Comparison of ENCODE assay signal across 8 mouse cellular contexts in the genomic region with DNA sequence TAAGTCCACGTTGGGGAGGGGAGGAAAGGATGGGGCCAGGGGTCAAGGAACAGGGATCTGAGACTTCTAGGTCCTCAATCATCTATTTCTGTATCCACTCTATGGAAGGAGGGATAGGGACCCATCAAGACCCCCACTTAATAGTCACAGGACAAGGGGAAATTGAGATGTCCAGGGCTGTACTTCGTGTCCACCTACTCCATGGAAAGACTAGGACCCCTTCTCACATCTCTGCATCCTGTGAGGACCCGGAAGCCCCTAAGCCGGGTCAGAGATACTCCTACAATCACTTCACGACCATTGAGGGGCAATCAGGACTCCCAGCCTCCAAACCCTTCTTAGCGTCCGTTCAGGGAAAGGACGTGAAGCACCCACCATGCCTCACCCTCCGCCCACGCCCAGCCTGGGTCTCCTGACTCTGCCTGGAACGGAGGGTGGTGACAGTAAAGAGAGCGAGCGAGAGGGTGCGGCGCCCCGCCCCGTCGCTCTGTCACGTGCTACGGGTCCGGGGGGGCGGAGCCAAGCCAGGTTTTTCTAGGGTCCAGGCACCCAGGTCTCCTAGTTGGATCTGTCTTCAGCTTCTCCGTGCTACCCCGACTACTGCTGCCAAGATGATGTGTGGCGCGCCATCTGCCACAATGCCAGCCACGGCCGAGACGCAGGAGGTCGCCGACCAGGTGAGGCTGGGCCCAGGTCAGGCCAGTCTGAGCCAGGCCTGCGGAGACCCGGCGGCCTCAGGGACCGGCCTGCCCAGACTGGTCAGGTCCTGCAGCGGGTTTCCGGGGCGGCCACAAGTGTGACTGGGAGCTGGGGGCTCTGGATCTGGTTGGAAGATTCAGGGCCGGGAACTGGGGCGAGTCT. TPM values are rescaled to one million over a fixed set of nuclear protein-coding genes. Genes with fewer than 3 reads are reported as not detected.
DNase-seq lines count a peak whose midpoint lies in the region; ATAC-seq and TF ChIP-seq lines count a peak whose summit lies in the region.

A gene (plus strand): TSS at position 489 of the 861 bp plus-strand sequence.

- peak; percentile 91 for TF ChIP-seq POLR2A in myocyte (IDR thresholded peaks at IDR 0.05; ENCODE audit: insufficient read length, low read depth)

- H3K27ac ChIP-seq in heart, embryonic 13.5 days (replicated peaks): peak within 1 kb of the TSS; percentile 79
- peak within 1 kb of the TSS; percentile 1 for H3K27ac ChIP-seq in liver, embryonic 11.5 days (ENCODE audit: low read depth, low read length)

- H3K79me2 ChIP-seq in myocyte (ENCODE audit: control insufficient read depth, insufficient read depth): peaks cover 9% of the 10 kb centered on the region

- DNase-seq in c-Kit-negative CD71-positive TER-119-positive erythroid progenitor cells, embryonic 14.5 days (ENCODE audit: low read depth, low spot score): peak; percentile 66
- peak; percentile 79 for DNase-seq in fibroblast of lung, adult 2 months (ENCODE audit: low read depth)
- peak; percentile 90 for DNase-seq in kidney, postnatal 10 days
- DNase-seq in liver, embryonic 11.5 days (ENCODE audit: low spot score): peak; percentile 91
- peak; percentile 78 to 90 for DNase-seq in spleen, postnatal 4 days (ENCODE audit: low spot score in 2 of 2)

- H3K4me3 ChIP-seq in heart, embryonic 13.5 days: peak within 1 kb of the TSS; percentile 91
- H3K4me3 ChIP-seq in liver, embryonic 11.5 days (ENCODE audit: low read depth, low read length): peak within 1 kb of the TSS; percentile 69
- H3K4me3 ChIP-seq in myocyte: peak within 1 kb of the TSS; percentile 64

- ATAC-seq in CD4-positive, CD25-positive, alpha-beta regulatory T cell, adult 4 months: peak; percentile 95
- ATAC-seq in heart, embryonic 13.5 days (ENCODE audit: extremely low read depth, insufficient number of reproducible peaks, low FRiP score, low TSS enrichment): peak; percentile 89
- ATAC-seq in liver, embryonic 11.5 days (replicated peaks; ENCODE audit: low FRiP score): peak; percentile 91

- H3K4me1 ChIP-seq in heart, embryonic 13.5 days: peaks cover 10% of the 10 kb centered on the region
- H3K4me1 ChIP-seq in liver, embryonic 11.5 days (replicated peaks; ENCODE audit: control insufficient read depth, insufficient read depth, low read length): peaks cover 3% of the 10 kb centered on the region; the same call in 1 of the 2 replicates

- peak within 1 kb of the TSS; percentile 82 for H3K4me2 ChIP-seq in heart, embryonic 13.5 days
- H3K4me2 ChIP-seq in liver, embryonic 11.5 days: peak within 1 kb of the TSS; percentile 79
- peak within 1 kb of the TSS; percentile 98 for H3K4me2 ChIP-seq in myocyte (ENCODE audit: low read depth)

- peaks cover 30% of the 10 kb centered on the region for H3K36me3 ChIP-seq in heart, embryonic 13.5 days
- H3K36me3 ChIP-seq in liver, embryonic 11.5 days (ENCODE audit: control insufficient read depth, insufficient read depth, low read length): no peaks in the 10 kb centered on the region
- peaks cover 8% of the 10 kb centered on the region for H3K36me3 ChIP-seq in myocyte (ENCODE audit: control insufficient read depth, insufficient read depth)

- 1% methylated on average over 40 of the region's 40 CpGs for WGBS in heart, embryonic 13.5 days
- 2% methylated on average over 40 of the region's 40 CpGs for WGBS in liver, embryonic 11.5 days

- no peaks in the 10 kb centered on the region for H3K9me3 ChIP-seq in heart, embryonic 13.5 days
- H3K9me3 ChIP-seq in liver, embryonic 11.5 days (ENCODE audit: control insufficient read depth, low read length): no peaks in the 10 kb centered on the region

- H3ac ChIP-seq in myocyte (ENCODE audit: control insufficient read depth, insufficient read length): peak within 1 kb of the TSS; percentile 12

- no peaks in the 10 kb centered on the region for H3K27me3 ChIP-seq in heart, embryonic 13.5 days (replicated peaks)
- H3K27me3 ChIP-seq in liver, embryonic 11.5 days (replicated peaks; ENCODE audit: control insufficient read depth, insufficient read depth, low read length): no peaks in the 10 kb centered on the region
- no peaks in the 10 kb centered on the region for H3K27me3 ChIP-seq in myocyte (ENCODE audit: control insufficient read depth, insufficient read depth, insufficient read length)

- H3K9ac ChIP-seq in heart, embryonic 13.5 days: peak within 1 kb of the TSS; percentile 95
- H3K9ac ChIP-seq in liver, embryonic 11.5 days (ENCODE audit: low read depth, low read length): peak within 1 kb of the TSS; percentile 77

TF ChIP-seq in myocyte, 11 proteins besides CTCF, POLR2A, EP300 and RAD21:
- peak; percentile 11 for TF ChIP-seq SRF (IDR thresholded peaks at IDR 0.05; ENCODE audit: control insufficient read depth, insufficient read length, low read depth)
- no peak for TF ChIP-seq TCF3 (IDR thresholded peaks at IDR 0.05; ENCODE audit: insufficient read length, low read depth)
- TF ChIP-seq MAX (IDR thresholded peaks at IDR 0.05; ENCODE audit: low read depth): no peak
- peak; percentile 86 for TF ChIP-seq USF1 (IDR thresholded peaks at IDR 0.05; ENCODE audit: low read depth)
- no peak for TF ChIP-seq TCF12 (IDR thresholded peaks at IDR 0.05; ENCODE audit: insufficient read depth, poor library complexity, severe bottlenecking)
- peak in 1 of 3 experiments; percentile 20 for TF ChIP-seq MYOG (IDR thresholded peaks at IDR 0.05; ENCODE audit: control insufficient read depth in 1 of 3, insufficient read depth in 1 of 3, insufficient read length in 2 of 3, low read depth in 2 of 3)
- no peak for TF ChIP-seq REST (IDR thresholded peaks at IDR 0.05; ENCODE audit: insufficient read depth, insufficient read length)
- TF ChIP-seq CEBPB (IDR thresholded peaks at IDR 0.05; ENCODE audit: insufficient read depth, poor library complexity, severe bottlenecking): no peak
- TF ChIP-seq MYOD1 (IDR thresholded peaks at IDR 0.05; ENCODE audit: control insufficient read depth in 1 of 3, insufficient read length in 2 of 3, low read depth in 2 of 3): no peak
- TF ChIP-seq POLR2AphosphoS2 (IDR thresholded peaks at IDR 0.05; ENCODE audit: insufficient read length, low read depth): peak; percentile 86
- TF ChIP-seq E2F4 (IDR thresholded peaks at IDR 0.05; ENCODE audit: insufficient read depth): no peak

RNA-seq across cellular contexts. Expression of the gene that starts here (rescaled TPM):
- 100 to 1,000 TPM; 146 to 147 TPM for polyA plus RNA-seq in CD4-positive, CD25-positive, alpha-beta regulatory T cell, adult 4 months (2017; shearing (Covaris generic))
- polyA plus RNA-seq in heart, embryonic 13.5 days (2015; fragmentation: Nextera tagmentation; extraction: Ambion mirVana): 98.8 and 114 TPM in 2 replicates
- 134 and 148 TPM in 2 replicates for polyA plus RNA-seq in liver, embryonic 11.5 days (2014; fragmentation: Nextera tagmentation; extraction: Ambion mirVana)
- 197 TPM for polyA plus RNA-seq in myocyte (2012; fragmentation: generic; extraction: Trizol)

Comparison
In these comparisons a context has a peak if more than half of its experiments do, and no peak if none do; other contexts are left out.
1. Peak in every context shown above with its lines: DNase-seq, ATAC-seq, H3K4me3 ChIP-seq and H3K27ac ChIP-seq.